Mouse (Mus musculus) MEL-GATA-1-ER (cell line): ENCODE data around the gene Palm3.
A peak's percentile ranks its signal among the peaks of the same experiment; 100 is the strongest.

Source experiments
- DNase-seq: peaks from one replicate; pipeline ENCODE4 v3.0.0-alpha.2; 2012; ENCODE audit warnings: low read depth; ENCODE audit errors: extremely low read depth

Palm3 gene

DNA sequence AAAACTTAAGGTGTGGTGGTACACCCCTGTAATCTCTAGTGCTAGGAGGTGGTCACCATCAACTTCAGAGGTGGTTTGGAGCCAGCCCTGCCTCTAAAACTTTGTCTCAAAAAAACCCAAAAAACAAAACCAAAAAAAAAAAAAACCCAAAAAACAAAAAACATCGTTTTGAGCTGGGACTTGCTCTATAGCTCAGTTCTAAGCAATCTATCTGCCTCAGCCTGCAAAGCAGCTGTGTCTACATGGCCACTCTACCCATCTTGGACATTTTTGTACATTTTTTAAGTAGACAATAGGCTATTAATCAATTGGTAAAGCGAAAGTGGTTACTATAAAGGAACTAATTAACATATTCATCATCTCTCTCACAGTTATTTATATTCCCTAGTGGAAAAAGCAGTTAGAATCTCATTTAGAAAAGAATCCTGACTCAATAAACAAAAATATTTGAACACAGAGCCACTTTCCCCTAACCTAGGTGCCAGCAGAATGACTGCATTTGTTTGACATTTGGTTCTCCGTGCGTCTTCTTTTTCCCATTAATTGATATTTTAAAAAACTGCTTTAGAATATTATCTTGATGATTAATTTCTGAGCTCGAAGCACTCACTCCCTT lies 44.3 kb downstream of the Palm3 start:
- DNase-seq = no peak

GRCm38 (mm10) chr8:84066291-84066930 lies 45.1 kb downstream of the Palm3 start, which contains the start of gene Rfx1:
TSS of gene Rfx1 (plus strand) at chr8:84066834.
- peak; percentile 100 for DNase-seq

DNA sequence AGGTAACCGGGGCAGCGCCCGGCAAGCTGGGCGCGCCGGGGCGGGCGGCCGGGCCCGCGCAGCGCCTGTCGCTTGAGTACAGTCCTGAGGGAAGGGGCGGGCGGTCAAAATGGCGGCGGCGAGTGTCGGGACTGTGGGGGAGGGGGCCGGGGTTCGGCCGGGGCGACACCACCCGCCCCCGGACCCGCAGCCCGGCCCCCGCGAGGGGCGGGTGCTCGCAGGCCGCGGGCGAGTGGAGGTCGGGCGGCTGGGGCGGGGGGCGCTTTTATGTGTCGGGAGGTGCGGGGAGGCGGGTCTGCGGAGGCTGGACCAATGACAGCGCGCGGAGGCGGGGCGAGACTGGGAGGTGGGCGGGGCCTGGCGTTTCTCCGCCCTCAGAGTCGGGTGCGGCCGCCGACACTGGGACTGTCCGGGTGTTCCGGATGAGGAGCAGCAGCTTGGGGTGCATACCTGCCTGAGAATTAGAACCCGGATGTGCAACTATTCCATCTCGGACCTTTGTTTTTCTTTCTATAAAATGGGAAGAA lies 45.8 kb downstream of the Palm3 start:
- DNase-seq = peak; percentile 40

DNA sequence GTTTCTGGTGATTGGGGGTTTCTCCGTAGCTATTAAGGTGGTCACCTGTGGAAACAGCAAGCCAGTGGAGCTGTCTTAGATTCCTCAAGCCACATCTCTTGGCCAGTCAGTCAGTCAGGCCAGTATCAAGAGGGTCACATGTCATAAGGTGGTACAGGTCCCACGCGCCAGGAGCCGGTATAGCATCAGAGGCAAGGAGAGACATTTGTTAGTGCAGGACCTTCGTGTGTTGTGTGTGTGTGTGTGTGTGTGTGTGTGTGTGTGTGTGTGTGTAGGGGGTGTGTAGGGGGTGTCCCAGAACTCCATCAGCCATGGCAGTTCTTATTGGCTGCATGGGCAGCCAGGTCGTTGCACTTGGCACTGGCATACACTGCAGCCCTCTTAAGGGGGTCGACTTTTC lies 46.6 kb downstream of the Palm3 start:
- DNase-seq = no peak

DNA sequence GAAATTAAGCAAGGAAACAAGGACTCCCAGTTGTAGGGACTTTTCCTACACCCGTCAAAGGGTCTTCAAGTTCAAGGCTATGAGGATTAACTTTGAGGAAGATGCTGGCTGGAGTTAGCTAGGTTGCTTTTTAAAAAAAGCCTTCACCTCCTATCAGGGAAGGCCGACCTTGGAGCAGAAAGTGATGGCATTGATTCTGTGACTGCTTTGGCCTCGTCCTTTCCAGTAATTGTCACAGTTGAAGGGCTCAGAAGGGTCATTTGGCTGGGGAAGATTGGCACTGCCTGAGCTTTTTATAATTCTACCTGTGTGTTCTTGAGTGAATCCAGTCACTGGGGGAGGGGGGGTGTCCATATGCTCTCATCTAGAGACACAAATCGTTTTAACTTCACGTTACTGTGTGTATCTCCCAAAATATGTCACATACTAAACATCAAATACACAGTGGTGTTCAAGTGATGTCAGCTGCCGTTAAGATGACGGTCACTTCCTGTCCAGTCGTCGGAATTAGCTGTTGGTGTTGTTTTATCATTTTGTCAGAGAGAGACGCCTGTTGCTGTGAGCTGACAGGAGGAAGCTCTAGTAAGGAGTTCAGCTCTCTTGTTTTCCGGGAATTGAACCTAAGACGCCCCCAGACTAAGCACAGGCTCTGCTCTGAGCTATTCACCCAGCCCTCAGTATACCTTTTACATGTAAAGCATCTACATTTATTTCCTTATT lies 47.2 kb downstream of the Palm3 start:
- DNase-seq = no peak

DNA sequence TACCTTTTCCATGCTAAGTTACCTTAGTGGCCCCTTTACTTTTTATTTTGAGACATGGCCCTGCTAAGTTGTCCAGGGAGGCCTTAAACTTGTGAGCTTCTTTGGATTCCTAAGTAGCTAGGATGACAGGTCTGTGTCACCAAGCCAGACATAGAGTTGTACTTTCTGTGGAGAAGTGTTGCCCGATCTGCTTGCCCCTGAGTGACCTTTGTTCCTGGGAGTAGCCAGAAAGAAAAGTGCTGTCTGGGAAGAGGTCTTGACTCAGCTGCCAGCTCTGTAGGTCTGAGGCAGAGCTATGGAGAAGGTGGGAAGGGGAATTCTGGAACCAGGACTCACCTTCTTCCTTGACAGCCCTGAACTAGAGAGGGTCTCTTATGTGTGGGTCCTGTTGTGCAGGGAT lies 47.9 kb downstream of the Palm3 start:
- DNase-seq = no peak

DNA sequence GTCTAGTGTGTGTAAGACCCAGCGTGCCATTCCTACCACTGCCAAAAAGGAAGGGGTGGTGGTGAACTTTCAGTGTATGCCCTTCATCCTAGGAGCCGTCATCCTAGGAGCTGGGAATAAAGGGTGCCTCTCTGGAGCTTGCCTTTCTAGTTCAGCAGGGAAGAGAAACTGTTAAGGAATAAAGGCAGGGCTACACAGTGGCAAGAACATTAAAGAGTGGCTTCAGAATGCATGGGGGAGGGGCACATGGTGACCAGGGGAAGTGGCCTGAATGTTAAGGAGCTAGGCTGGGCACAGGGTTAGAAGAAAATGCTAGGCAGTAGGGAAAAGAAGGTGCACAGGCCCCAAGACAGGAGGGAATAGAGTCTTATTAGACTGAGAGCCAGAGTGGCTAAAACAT lies 48.5 kb downstream of the Palm3 start:
- DNase-seq = no peak

DNA sequence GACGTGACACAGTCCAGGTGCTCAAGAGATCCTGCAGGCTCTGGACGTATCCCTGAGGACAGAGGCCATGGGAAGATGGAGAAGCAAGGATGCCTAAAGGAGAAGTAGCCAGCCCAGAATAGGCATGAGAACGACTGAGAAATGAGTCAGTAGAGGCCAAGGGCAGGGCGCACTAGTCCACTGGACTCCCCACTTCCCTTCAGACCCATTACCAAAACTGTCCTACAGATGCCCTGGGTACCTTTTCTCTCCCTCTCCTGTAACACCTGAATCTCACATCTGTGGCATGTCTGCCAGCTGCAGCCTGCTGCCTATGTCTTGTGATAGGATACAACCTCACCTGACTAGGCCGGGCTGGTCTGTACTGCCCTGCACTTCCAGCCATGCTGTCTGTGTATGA lies 49.0 kb downstream of the Palm3 start:
- DNase-seq = no peak

DNA sequence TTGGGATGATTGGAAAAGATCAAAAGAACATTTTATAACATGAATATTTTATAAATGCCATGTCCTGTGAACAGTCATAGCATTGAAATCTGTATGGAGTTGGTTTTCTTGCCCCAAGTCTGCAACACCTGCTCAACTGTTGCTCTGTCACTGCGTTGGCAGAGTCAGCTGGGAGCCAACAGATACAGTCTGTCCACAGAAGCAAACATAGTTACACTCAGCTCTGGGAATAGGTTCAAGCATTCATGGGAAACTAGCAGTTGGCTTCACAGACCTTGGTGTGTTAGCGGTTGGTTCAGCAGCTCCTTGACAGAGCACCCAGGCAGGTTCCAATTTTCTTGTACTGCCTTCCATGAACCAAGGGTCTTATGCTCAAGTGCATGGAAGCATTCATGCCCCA lies 49.4 kb downstream of the Palm3 start:
- no peak for DNase-seq

- DNase-seq = no peak
Measured at GRCm38 (mm10) chr8:84071921-84072320, 50.6 kb downstream of the Palm3 start.

GRCm38 (mm10) chr8:84072321-84072720 lies 51.0 kb downstream of the Palm3 start:
- no peak for DNase-seq

DNA sequence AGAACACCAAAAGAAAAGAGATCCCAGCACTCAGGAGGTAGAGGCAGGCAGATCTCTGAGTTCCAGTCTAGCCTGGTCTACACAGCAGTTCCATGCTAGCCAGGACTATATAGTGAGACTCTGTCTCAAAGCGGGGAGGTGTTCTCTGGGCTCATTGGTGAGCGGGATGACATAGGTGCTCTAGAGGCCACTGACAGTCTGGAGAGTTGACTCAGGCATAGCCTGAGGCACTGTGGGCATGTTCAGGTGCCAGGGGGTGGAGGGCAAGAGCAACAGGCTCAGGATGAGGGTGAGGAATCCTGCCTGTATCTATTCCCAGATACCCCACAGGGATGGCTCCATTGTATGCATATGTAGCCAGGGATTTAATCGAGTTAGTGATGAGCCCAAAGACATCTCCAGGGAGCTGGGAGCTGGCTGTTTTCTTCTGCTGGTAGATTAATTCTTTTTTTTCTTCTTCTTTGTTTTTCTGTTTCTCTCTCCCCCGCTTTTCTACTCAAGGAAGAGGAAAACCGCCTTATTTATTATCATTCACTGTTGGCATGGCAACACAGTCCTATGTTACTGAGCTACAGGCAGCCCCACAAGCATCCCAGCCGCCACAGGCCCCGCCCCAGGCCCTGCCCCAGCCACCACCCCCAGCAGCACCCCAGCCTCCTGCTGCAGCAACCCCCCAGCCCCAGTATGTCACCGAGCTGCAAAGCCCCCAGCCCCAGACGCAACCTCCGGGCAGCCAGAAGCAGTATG lies 52.1 kb downstream of the Palm3 start:
- no peak for DNase-seq

GRCm38 (mm10) chr8:84076412-84076811 lies 55.1 kb downstream of the Palm3 start:
- DNase-seq = no peak

- DNase-seq = no peak
Measured at GRCm38 (mm10) chr8:84076849-84077248, 55.6 kb downstream of the Palm3 start.

- no peak for DNase-seq
Measured at GRCm38 (mm10) chr8:84079206-84079605, 57.9 kb downstream of the Palm3 start.
